Mouse (Mus musculus) limb, embryonic 12.5 days (tissue): ENCODE measurements around the gene Camkv. TPM values are rescaled to one million over a fixed set of nuclear protein-coding genes. Genes with fewer than 3 reads are reported as not detected.

ENCODE experiments used
- ATAC-seq: fragments of 200-750 bp; cut with Nextera tagmentation; 2 replicates; pipeline ENCODE4 v1.8.0; 2017; ENCODE audit warnings: low read depth, moderate TSS enrichment; ENCODE audit not compliant: insufficient number of reproducible peaks, insufficient read depth, low FRiP score, low TSS enrichment
- H3K27ac ChIP-seq: fragments of 300-500 bp; sonication (generic); 2 replicates; pipeline ENCODE4 v1.5.1; 2016; ENCODE audit warnings: mild to moderate bottlenecking, moderate library complexity
- H3K27me3 ChIP-seq: fragments of 300-500 bp; sonication (generic); 2 replicates; pipeline ENCODE4 v1.6.1; 2016; ENCODE audit warnings: mild to moderate bottlenecking, moderate library complexity
- H3K36me3 ChIP-seq: fragments of 300-500 bp; sonication (generic); 2 replicates; pipeline ENCODE4 v1.6.1; 2016; ENCODE audit warnings: mild to moderate bottlenecking, moderate library complexity
- H3K4me1 ChIP-seq: fragments of 300-500 bp; sonication (generic); replicated peaks from 2 replicates; pipeline ENCODE4 v1.6.1; 2016
- H3K4me2 ChIP-seq: fragments of 300-500 bp; sonication (generic); 2 replicates; pipeline ENCODE4 v1.6.1; 2016; ENCODE audit warnings: mild to moderate bottlenecking, moderate library complexity
- H3K4me3 ChIP-seq: fragments of 300-500 bp; sonication (generic); replicated peaks from 2 replicates; pipeline ENCODE4 v1.5.1; 2016; ENCODE audit warnings: mild to moderate bottlenecking
- H3K9ac ChIP-seq: fragments of 300-500 bp; sonication (generic); replicated peaks from 2 replicates; pipeline ENCODE4 v1.6.1; 2016; ENCODE audit warnings: mild to moderate bottlenecking, moderate library complexity
- H3K9me3 ChIP-seq: fragments of 300-500 bp; sonication (generic); 2 replicates; pipeline ENCODE4 v1.6.1; 2016; ENCODE audit warnings: mild to moderate bottlenecking, moderate library complexity
- WGBS: fragments of 180-500 bp; shearing (Covaris S2); methylation state at CpG from one replicate; pipeline ENCODE4 v1.1.7; 2016; 5-methylcytosine and 5-hydroxymethylcytosine counted together
- polyA plus RNA-seq: library from polyadenylated mRNA; unstranded; fragments of >200 nt; fragmentation: Nextera tagmentation; extraction: Ambion mirVana; gene quantifications from 2 replicates; pipeline ENCODE4 v1.2.1, GENCODE M21; 2016

Camkv gene
- polyA plus RNA-seq, 1 experiment from 2014 or later: 11.3 TPM

DNA sequence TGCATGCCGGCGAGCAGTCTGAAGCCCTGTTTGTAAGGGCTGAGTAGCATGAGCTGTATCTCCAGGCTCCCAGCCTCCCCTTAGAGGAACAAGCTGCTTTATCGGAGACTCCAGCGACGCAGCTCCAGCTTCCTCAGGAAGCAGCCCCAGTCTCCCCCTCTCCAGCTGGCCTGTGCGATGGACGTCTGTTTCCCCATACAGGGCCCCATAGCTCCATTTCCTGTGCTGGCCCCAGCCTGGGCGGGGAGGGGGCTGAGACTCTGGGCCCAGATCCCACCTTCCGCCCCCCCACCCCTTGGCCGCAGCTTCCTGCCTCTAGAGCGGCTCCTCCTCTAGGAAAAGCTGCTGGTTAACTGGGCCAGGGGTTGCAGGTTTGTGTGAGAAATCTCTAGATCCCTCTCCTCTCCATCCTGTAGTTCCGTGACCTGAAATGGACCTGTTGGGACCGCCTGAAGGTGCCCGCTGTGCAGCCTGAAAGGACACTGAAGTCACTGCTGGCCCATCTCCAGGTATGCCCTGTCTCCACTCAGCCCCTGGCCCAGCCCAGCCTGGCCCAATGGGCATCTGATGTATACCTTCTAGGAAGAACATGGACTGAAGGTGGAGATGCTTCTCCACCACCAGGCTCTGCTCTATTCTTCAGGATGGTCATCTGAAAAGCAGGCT, 47.3 kb downstream of the Camkv start, which contains the start of gene Gm20661:
Gene Gm20661 (plus strand): TSS at position 378 of the 666 bp plus-strand sequence.
- H3K4me1 ChIP-seq: peaks cover 74% of the 10 kb centered on the region
- WGBS: 12% methylated on average over 14 of the region's 14 CpGs
- H3K4me3 ChIP-seq: peak within 1 kb of the TSS; percentile 77
- H3K9ac ChIP-seq: peak within 1 kb of the TSS; percentile 91
- peaks cover 10% of the 10 kb centered on the region for H3K36me3 ChIP-seq
- H3K9me3 ChIP-seq: no peaks in the 10 kb centered on the region
- no peaks in the 10 kb centered on the region for H3K27me3 ChIP-seq
- peak within 1 kb of the TSS; percentile 100 for H3K27ac ChIP-seq
- H3K4me2 ChIP-seq: peak within 1 kb of the TSS; percentile 98
- peak; percentile 72 for ATAC-seq

DNA sequence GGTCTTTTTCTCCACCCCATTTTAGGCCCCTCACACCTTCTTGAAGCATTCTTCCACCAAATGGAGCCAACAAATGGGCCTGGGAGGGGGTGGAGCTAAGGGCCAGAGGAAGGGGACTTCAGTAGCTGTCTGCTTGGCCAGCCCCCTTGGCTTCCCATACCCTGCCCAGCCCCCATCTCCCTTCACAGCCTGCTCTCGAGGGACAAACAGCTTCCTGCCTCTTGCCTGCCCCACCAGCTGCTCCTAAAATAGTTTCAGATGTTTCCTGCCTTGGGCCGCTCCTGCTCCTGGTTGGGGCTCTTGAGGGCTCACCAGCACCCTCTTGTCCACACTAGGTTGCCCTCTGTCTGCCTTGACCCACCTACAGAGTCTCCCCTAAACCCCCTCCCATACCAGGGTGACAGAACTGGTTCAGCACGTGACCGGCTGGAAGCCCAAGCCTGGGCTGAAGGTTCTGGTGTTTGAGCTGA, 48.0 kb downstream of the Camkv start:
- H3K4me1 ChIP-seq: peaks cover 81% of the 10 kb centered on the region

DNA sequence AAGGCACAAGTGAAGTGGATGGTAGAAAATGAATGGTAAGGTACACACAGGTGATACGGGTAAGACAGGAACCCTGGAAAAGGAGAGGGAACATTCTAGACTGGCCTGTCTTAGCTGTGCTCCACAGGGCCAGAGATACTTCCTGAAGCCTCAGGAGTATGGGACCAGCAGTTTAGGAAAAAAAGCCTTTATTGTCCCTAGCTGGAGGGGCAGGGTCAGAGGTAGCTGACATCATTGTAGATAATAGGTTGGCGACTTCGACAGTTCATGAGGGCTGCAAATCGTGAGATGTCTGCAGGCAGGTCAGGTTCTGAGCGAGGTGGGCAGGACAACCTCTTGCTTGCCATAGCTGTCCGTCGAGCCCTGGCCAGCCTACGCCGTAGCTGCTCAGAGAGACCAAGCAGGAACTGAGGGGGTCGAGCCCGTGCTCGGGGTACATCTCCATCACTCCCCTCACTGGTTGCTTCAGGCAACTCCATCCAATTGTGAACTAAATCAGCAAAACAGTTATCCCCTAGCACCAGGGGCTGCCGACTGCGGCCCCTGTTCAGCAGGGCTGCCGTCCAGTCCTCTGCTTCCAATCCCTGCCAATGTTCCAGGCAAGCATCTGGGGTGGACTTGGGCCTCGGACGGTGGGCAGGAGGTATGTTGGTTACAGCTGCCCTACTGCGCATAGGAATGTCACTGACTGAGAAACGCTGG, 48.7 kb downstream of the Camkv start:
- Histone ChIP-seq H3K4me2 (peak overlapping the region; percentile 98), H3K9ac (peak overlapping the region; percentile 91), H3K36me3 (peaks cover 10% of the 10 kb centered on the region), H3K27ac (peak overlapping the region; percentile 100), H3K9me3 (no peaks in the 10 kb centered on the region), H3K4me1 (peaks cover 76% of the 10 kb centered on the region), H3K4me3 (peak overlapping the region; percentile 77), H3K27me3 (no peaks in the 10 kb centered on the region)
- WGBS: 19% methylated on average over 19 of the region's 19 CpGs
- no peak for ATAC-seq

More for the DNA sequence above, 48.0 kb downstream of the Camkv start:
- H3K9ac ChIP-seq: peak overlapping the region; percentile 91
- no peaks in the 10 kb centered on the region for H3K27me3 ChIP-seq
- H3K4me2 ChIP-seq: peak overlapping the region; percentile 98
- WGBS: 1% methylated on average over 4 of the region's 4 CpGs
- peak; percentile 32 for ATAC-seq
- H3K4me3 ChIP-seq: peak overlapping the region; percentile 77
- H3K27ac ChIP-seq: peak overlapping the region; percentile 100
- no peaks in the 10 kb centered on the region for H3K9me3 ChIP-seq
- peaks cover 10% of the 10 kb centered on the region for H3K36me3 ChIP-seq

DNA sequence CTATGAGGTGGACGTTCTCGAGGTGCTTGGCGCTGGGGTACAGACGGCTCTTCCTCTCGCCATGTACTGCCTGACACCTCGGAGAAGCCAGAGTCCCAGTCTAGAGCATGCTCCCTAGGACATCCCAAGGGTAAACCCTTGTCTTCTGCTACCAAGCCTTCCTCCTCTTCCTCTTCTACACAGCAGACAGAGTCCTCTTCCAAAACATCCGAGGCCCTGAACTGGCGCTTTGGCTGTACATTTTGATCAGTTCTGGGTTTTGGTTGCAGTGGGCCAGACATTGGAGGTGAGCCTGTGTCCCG, 49.2 kb downstream of the Camkv start:
- WGBS: 21% methylated on average over 9 of the region's 9 CpGs
- Histone ChIP-seq H3K27me3 (no peaks in the 10 kb centered on the region), H3K36me3 (peaks cover 10% of the 10 kb centered on the region), H3K9me3 (no peaks in the 10 kb centered on the region), H3K9ac (peak overlapping the region; percentile 91), H3K4me1 (peaks cover 73% of the 10 kb centered on the region), H3K4me2 (peak overlapping the region; percentile 98), H3K4me3 (peak overlapping the region; percentile 77), H3K27ac (peak overlapping the region; percentile 100)
- ATAC-seq: no peak

DNA sequence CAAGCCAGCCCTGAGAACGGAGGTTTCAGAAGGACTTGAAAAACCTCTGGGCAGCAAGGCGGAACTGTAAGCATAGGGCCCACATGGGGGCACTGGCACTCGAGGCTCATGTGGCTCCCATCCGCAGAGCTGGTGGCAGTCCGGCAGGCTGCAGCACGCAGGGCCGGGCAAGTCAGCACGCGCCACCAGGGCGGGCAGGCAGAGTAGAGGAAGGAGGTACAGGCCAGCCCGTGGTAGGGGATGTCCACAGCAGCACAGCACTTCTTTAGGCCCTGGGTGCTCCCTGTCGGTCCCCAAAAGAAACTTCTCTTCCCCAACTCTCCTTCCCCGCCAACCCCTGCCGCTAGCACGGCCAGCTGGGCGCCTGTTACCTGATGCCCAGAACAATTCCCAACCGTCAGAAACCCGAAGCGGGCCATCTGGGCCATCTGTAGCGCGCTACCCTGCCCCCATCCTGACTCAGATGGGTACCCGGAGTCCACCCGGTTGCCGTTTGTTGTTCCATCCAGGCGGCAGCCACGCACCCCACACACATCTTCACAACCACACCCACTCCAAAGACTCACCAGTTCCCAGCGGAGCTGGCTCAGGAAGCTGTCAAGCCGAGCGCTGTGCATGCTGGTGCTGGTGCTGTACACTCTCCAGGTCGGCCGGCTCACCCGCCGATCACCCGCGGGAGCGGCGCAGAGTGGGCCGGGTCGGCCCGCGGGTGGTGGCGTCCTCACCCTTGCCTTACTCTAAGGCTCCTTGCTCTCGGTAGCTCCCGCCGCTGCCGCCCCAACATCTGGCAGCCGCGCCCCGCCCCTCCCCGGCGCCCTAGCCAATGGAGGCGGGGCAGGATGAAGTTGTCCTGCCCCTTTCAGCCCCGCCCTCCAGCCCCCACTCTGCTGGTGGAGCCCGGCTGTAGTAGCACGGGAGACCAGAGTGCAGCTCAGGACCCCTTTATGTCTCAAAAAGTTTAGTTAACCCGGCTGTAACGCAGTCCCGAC, 50.0 kb downstream of the Camkv start, which contains the start of gene Inka1:
Gene Inka1 (minus strand): TSS at position 749 of the 989 bp plus-strand sequence.
- peak within 1 kb of the TSS; percentile 77 for H3K4me3 ChIP-seq
- under 1% methylated on average over 58 of the region's 58 CpGs for WGBS
- no peaks in the 10 kb centered on the region for H3K27me3 ChIP-seq
- H3K36me3 ChIP-seq: peaks cover 10% of the 10 kb centered on the region
- no peaks in the 10 kb centered on the region for H3K9me3 ChIP-seq
- ATAC-seq: peak; percentile 43
- H3K27ac ChIP-seq: peak within 1 kb of the TSS; percentile 100
- H3K9ac ChIP-seq: peak within 1 kb of the TSS; percentile 91
- H3K4me1 ChIP-seq: peaks cover 66% of the 10 kb centered on the region
- peak within 1 kb of the TSS; percentile 98 for H3K4me2 ChIP-seq

DNA sequence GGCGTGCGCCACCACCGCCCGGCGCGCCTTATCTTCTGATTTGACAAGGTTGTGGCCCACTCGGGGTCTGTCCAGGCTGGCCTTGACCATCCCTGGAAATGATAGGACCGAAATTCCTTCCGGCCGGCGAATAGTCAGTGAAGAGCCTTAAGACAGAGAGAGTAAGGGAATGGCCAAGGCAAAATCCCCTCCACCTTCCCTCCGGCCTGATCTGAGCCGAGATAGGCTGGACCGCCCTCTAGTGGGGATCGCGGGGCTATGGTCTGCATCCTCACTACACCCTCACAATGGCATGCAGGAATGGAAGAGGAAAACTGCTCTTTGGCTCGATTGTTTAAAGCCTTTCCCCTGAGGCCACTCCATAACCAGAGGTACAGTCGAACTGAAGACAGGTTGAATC, 50.9 kb downstream of the Camkv start:
- peaks cover 10% of the 10 kb centered on the region; the same call in 1 of the 2 replicates for H3K36me3 ChIP-seq
- peak overlapping the region; percentile 35; the same call in 1 of the 2 replicates for H3K9ac ChIP-seq
- ATAC-seq: no peak
- peak overlapping the region; percentile 100 for H3K27ac ChIP-seq
- H3K4me3 ChIP-seq: peak overlapping the region; percentile 77
- 6% methylated on average over 18 of the region's 18 CpGs for WGBS
- H3K4me1 ChIP-seq: peaks cover 57% of the 10 kb centered on the region
- peak overlapping the region; percentile 98 for H3K4me2 ChIP-seq
- H3K27me3 ChIP-seq: no peaks in the 10 kb centered on the region
- H3K9me3 ChIP-seq: no peaks in the 10 kb centered on the region

DNA sequence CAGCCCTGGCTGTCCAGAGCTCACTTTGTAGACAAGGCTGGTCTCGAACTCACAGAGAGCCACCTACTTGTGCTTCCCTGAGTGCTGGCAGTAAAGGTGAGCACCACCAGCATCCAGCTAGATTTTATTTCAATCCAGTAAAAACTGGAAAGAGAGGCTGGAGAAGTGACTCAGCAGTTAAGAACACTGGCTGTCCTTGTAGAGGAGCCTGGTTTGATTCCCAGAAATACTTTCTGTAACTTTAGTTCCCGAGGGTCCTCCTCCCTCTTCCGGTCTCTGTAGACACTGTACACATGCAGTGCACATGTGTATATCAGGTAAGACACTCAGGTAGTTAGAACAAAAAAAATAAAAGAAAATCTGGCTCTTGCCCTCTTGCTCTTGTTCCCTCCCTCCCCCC, 52.5 kb downstream of the Camkv start:
- ATAC-seq: no peak
- no peak overlapping the region for H3K9ac ChIP-seq
- H3K4me3 ChIP-seq: no peak overlapping the region
- WGBS: 61% methylated on average over 3 of the region's 3 CpGs
- no peaks in the 10 kb centered on the region for H3K9me3 ChIP-seq
- H3K4me2 ChIP-seq: no peak overlapping the region
- H3K36me3 ChIP-seq: peaks cover 10% of the 10 kb centered on the region; the same call in 1 of the 2 replicates
- peak overlapping the region; percentile 62; the same call in 1 of the 2 replicates for H3K27ac ChIP-seq
- no peaks in the 10 kb centered on the region for H3K27me3 ChIP-seq
- peaks cover 41% of the 10 kb centered on the region for H3K4me1 ChIP-seq

DNA sequence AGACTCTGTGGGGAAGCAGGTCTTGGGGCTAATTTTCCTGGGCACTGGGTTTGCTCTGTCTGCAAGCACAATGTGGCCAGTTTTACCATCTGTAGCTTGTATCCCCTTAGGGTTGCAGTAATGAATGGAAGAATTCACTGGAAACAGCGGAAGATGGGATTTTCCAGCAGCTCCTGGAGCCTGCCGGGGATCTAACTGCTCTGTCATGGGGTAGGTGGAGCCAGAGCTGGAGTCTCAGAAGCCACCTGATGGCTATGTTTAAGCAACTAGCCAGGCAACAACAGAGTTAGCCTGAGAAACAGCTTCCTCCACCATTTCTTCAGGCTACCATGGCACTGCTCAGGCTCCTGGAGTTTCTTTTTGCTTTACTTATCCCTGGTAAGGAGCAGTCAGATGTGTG, 56.7 kb downstream of the Camkv start, which contains the start of gene Cdhr4:
Gene Cdhr4 (plus strand): TSS at position 301 of the 400 bp plus-strand sequence.
- H3K27ac ChIP-seq: 0 out of 2 replicates have a peak within 1 kb of the TSS, but pooled peaks have one; percentile 14
- H3K9ac ChIP-seq: no peak within 1 kb of the TSS
- H3K27me3 ChIP-seq: no peaks in the 10 kb centered on the region
- no peak within 1 kb of the TSS for H3K4me3 ChIP-seq
- H3K4me1 ChIP-seq: peaks cover 12% of the 10 kb centered on the region
- no peaks in the 10 kb centered on the region for H3K9me3 ChIP-seq
- no peak within 1 kb of the TSS for H3K4me2 ChIP-seq
- ATAC-seq: no peak
- WGBS: 42% methylated on average over 2 of the region's 2 CpGs
- H3K36me3 ChIP-seq: no peaks in the 10 kb centered on the region

DNA sequence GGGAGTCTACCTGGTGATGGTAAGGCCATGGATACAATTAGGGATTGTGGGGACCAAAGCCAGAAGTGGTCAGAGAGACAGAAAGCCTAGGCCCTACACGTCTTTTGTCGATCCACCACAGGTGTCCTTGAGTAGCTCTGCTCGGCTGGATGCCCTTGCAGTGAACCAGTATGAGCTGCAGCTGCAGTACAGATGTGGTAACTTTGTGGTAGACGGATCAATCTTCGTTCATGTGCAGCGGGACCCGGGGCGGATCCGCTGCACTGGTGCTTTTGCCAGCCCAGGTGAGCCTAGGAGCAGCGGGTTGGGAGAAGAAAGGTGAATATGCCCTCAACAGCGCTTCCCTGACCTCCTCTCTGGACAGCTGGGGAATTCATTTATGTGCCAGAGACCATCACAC, 57.5 kb downstream of the Camkv start:
- Histone ChIP-seq H3K36me3 (no peaks in the 10 kb centered on the region), H3K9ac (no peak overlapping the region), H3K4me3 (no peak overlapping the region), H3K27me3 (no peaks in the 10 kb centered on the region), H3K4me1 (peaks cover 6% of the 10 kb centered on the region), H3K9me3 (no peaks in the 10 kb centered on the region), H3K4me2 (no peak overlapping the region), H3K27ac (0 out of 2 replicates have a peak overlapping the region, but pooled peaks have one; percentile 14)
- ATAC-seq: no peak
- WGBS: 81% methylated on average over 11 of the region's 11 CpGs

DNA sequence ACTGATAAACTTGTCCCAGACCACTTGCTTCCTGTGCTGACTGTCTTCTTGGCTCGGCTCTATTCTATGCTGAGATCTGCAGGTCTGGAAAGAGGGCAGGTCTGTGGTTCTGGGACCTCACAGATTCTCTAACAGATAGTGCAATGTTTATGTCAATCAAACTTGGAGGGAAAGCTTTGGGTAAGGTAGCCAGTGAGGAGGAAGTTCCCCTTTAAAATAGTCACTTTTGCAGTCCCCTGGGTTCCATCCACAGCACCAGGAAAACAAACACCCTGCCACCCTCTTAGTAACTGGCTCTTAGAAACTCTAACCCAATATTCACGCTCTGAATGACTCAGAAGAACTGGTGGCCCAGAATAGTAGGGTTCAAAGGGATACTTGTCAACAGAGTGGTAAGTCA, 59.0 kb downstream of the Camkv start:
- Histone ChIP-seq H3K9me3 (no peaks in the 10 kb centered on the region), H3K4me3 (no peak overlapping the region), H3K4me1 (no peaks in the 10 kb centered on the region; the same call in 1 of the 2 replicates), H3K36me3 (no peaks in the 10 kb centered on the region), H3K4me2 (no peak overlapping the region), H3K27me3 (no peaks in the 10 kb centered on the region), H3K9ac (no peak overlapping the region), H3K27ac (no peak overlapping the region)
- no peak for ATAC-seq
- 57% methylated on average over 2 of the region's 2 CpGs for WGBS
